Mouse (Mus musculus) limb, embryonic 11.5 days (tissue): ENCODE measurements at regions not wholly inside any gene's neighbourhood (a gene's known extent, or its start where the extent isn't known, plus 50 kb on each side); places are given as distances from the start of the nearest gene placed in this dataset.

ENCODE experiments used
- ATAC-seq: fragments of 200-750 bp; cut with Nextera tagmentation; 2 replicates; pipeline ENCODE4 v1.8.0; 2017; ENCODE audit warnings: low read depth; ENCODE audit not compliant: insufficient number of reproducible peaks, low FRiP score, low TSS enrichment
- DNase-seq: peaks from one replicate; pipeline ENCODE4 v3.0.0-alpha.2; 2015; ENCODE audit warnings: low spot score
- H3K27ac ChIP-seq: fragments of 300-500 bp; sonication (generic); replicated peaks from 2 replicates; pipeline ENCODE4 v1.5.1; 2014; ENCODE audit warnings: low read depth, mild to moderate bottlenecking, low read length
- H3K27me3 ChIP-seq: fragments of 300-500 bp; sonication (generic); 2 replicates; pipeline ENCODE4 v1.6.1; 2014; ENCODE audit warnings: mild to moderate bottlenecking, low read length, mixed read lengths; ENCODE audit not compliant: control insufficient read depth, insufficient read depth
- H3K36me3 ChIP-seq: fragments of 300-500 bp; sonication (generic); 2 replicates; pipeline ENCODE4 v1.6.1; 2014; ENCODE audit warnings: mild to moderate bottlenecking, low read length, moderate library complexity, mixed read lengths; ENCODE audit not compliant: control insufficient read depth, insufficient read depth
- H3K4me1 ChIP-seq: fragments of 300-500 bp; sonication (generic); 2 replicates; pipeline ENCODE4 v1.6.1; 2014; ENCODE audit warnings: low read length, mixed read lengths; ENCODE audit not compliant: control insufficient read depth, insufficient read depth
- H3K4me2 ChIP-seq: fragments of 300-500 bp; sonication (generic); 2 replicates; pipeline ENCODE4 v1.6.1; 2014; ENCODE audit warnings: low read depth, mild to moderate bottlenecking, moderate library complexity; ENCODE audit not compliant: severe bottlenecking
- H3K4me3 ChIP-seq: fragments of 300-500 bp; sonication (generic); 2 replicates; pipeline ENCODE4 v1.5.1; 2014; ENCODE audit warnings: low read depth, low read length
- H3K9ac ChIP-seq: fragments of 300-500 bp; sonication (generic); 2 replicates; pipeline ENCODE4 v1.6.1; 2014; ENCODE audit warnings: mild to moderate bottlenecking, low read length
- H3K9me3 ChIP-seq: fragments of 300-500 bp; sonication (generic); 2 replicates; pipeline ENCODE4 v1.6.1; 2016; ENCODE audit warnings: low read length; ENCODE audit not compliant: control insufficient read depth
- WGBS: fragments of 180-500 bp; shearing (Covaris S2); extraction: QIAGEN DNeasy Blood & Tissue Kit; methylation state at CpG from one replicate; pipeline ENCODE4 v1.1.7; 2014; 5-methylcytosine and 5-hydroxymethylcytosine counted together

- DNase-seq: no peak
- no peaks in the 10 kb centered on the region for H3K27me3 ChIP-seq
- no peak overlapping the region for H3K9ac ChIP-seq
- H3K4me2 ChIP-seq: no peak overlapping the region
- H3K4me1 ChIP-seq: no peaks in the 10 kb centered on the region
- no peaks in the 10 kb centered on the region for H3K36me3 ChIP-seq
- H3K4me3 ChIP-seq: no peak overlapping the region
- WGBS: 98% methylated on average over 1 of the region's 1 CpGs
- no peak for ATAC-seq
- no peak overlapping the region for H3K27ac ChIP-seq
- no peaks in the 10 kb centered on the region for H3K9me3 ChIP-seq
These were observed 855.7 kb upstream of the Sox9 start for GRCm38 (mm10) chr11:111926336-111926735.

GRCm38 (mm10) chr11:111929366-111929765 is 852.7 kb upstream of the Sox9 start:
- Histone ChIP-seq H3K9ac (no peak overlapping the region), H3K4me3 (no peak overlapping the region), H3K27me3 (no peaks in the 10 kb centered on the region), H3K27ac (no peak overlapping the region), H3K4me2 (no peak overlapping the region), H3K9me3 (no peaks in the 10 kb centered on the region), H3K36me3 (no peaks in the 10 kb centered on the region), H3K4me1 (no peaks in the 10 kb centered on the region)
- ATAC-seq (no peak), DNase-seq (no peak)
- 83% methylated on average over 10 of the region's 10 CpGs for WGBS

GRCm38 (mm10) chr11:111932052-111932451 is 850.0 kb upstream of the Sox9 start:
- 90% methylated on average over 1 of the region's 1 CpGs for WGBS
- Histone ChIP-seq H3K9me3 (no peaks in the 10 kb centered on the region), H3K4me3 (no peak overlapping the region), H3K4me1 (no peaks in the 10 kb centered on the region), H3K9ac (no peak overlapping the region), H3K27ac (no peak overlapping the region), H3K4me2 (no peak overlapping the region), H3K27me3 (no peaks in the 10 kb centered on the region), H3K36me3 (no peaks in the 10 kb centered on the region)
- ATAC-seq: no peak
- DNase-seq: no peak

GRCm38 (mm10) chr11:111944282-111944681 is 837.7 kb upstream of the Sox9 start:
- no peak for DNase-seq
- H3K27me3 ChIP-seq: no peaks in the 10 kb centered on the region
- H3K9me3 ChIP-seq: no peaks in the 10 kb centered on the region
- H3K36me3 ChIP-seq: no peaks in the 10 kb centered on the region
- no peak overlapping the region for H3K4me2 ChIP-seq
- no peaks in the 10 kb centered on the region for H3K4me1 ChIP-seq
- no peak overlapping the region for H3K27ac ChIP-seq
- no peak overlapping the region for H3K9ac ChIP-seq
- WGBS: 48% methylated on average over 8 of the region's 8 CpGs
- ATAC-seq: no peak
- H3K4me3 ChIP-seq: no peak overlapping the region

GRCm38 (mm10) chr11:111945806-111946205 is 836.2 kb upstream of the Sox9 start:
- no peak for ATAC-seq
- no peak for DNase-seq
- Histone ChIP-seq H3K4me2 (no peak overlapping the region), H3K36me3 (no peaks in the 10 kb centered on the region), H3K4me1 (no peaks in the 10 kb centered on the region), H3K9me3 (no peaks in the 10 kb centered on the region), H3K4me3 (no peak overlapping the region), H3K27ac (no peak overlapping the region), H3K9ac (no peak overlapping the region), H3K27me3 (no peaks in the 10 kb centered on the region)

- Histone ChIP-seq H3K4me3 (no peak overlapping the region), H3K4me2 (no peak overlapping the region), H3K36me3 (no peaks in the 10 kb centered on the region), H3K9ac (no peak overlapping the region), H3K9me3 (no peaks in the 10 kb centered on the region), H3K4me1 (no peaks in the 10 kb centered on the region), H3K27ac (no peak overlapping the region), H3K27me3 (no peaks in the 10 kb centered on the region)
- 76% methylated on average over 6 of the region's 6 CpGs for WGBS
- ATAC-seq (no peak), DNase-seq (no peak)
These were observed 834.4 kb upstream of the Sox9 start for GRCm38 (mm10) chr11:111947671-111948070.

GRCm38 (mm10) chr11:111953421-111953820 is 828.6 kb upstream of the Sox9 start:
- no peak for DNase-seq
- H3K9ac ChIP-seq: no peak overlapping the region
- WGBS: 81% methylated on average over 5 of the region's 5 CpGs

GRCm38 (mm10) chr11:111957721-111958287 is 824.2 kb upstream of the Sox9 start:
- Histone ChIP-seq H3K27me3 (no peaks in the 10 kb centered on the region), H3K9me3 (no peaks in the 10 kb centered on the region), H3K27ac (no peak overlapping the region), H3K4me3 (no peak overlapping the region), H3K4me1 (peaks cover 14% of the 10 kb centered on the region), H3K4me2 (no peak overlapping the region), H3K36me3 (no peaks in the 10 kb centered on the region), H3K9ac (no peak overlapping the region)
- 60% methylated on average over 5 of the region's 5 CpGs for WGBS
- no peak for ATAC-seq
- no peak for DNase-seq

More at GRCm38 (mm10) chr11:111953421-111953820, 828.6 kb upstream of the Sox9 start:
- Histone ChIP-seq H3K36me3 (no peaks in the 10 kb centered on the region), H3K9me3 (no peaks in the 10 kb centered on the region), H3K4me2 (no peak overlapping the region), H3K27ac (no peak overlapping the region), H3K27me3 (no peaks in the 10 kb centered on the region), H3K4me3 (no peak overlapping the region), H3K4me1 (peaks cover 5% of the 10 kb centered on the region)
- ATAC-seq: no peak
